Mouse (Mus musculus) cerebellum, adult 2 months (tissue): ENCODE measurements around the gene Mab21l2. TPM values are rescaled to one million over a fixed set of nuclear protein-coding genes. Genes with fewer than 3 reads are reported as not detected.

Source experiments
- DNase-seq, 2 experiments: peaks; one replicate each; pipeline ENCODE4 v3.0.0; 2021
- H3K27ac ChIP-seq: fragments of 200-500 bp; 2 replicates; pipeline ENCODE4 v1.5.1; 2012; ENCODE audit warnings: low read length, control low read depth, inconsistent platforms; ENCODE audit not compliant: insufficient read depth
- H3K27me3 ChIP-seq: fragments of 200-500 bp; 2 replicates; pipeline ENCODE4 v1.6.1; 2012; ENCODE audit warnings: inconsistent platforms, mild to moderate bottlenecking, low read length, moderate library complexity; ENCODE audit not compliant: control insufficient read depth, insufficient read depth
- H3K4me1 ChIP-seq: fragments of 200-500 bp; 2 replicates; pipeline ENCODE4 v1.6.1; 2011; ENCODE audit warnings: low read length; ENCODE audit not compliant: control insufficient read depth, insufficient read depth
- H3K4me3 ChIP-seq: fragments of 200-500 bp; replicated peaks from 2 replicates; pipeline ENCODE3; 2011; ENCODE audit warnings: mild to moderate bottlenecking, low read depth, low read length, control low read depth; ENCODE audit not compliant: insufficient read depth
- CTCF ChIP-seq: fragments of 200-500 bp; IDR thresholded peaks from 2 replicates; pipeline ENCODE4 v1.5.1; 2011; ENCODE audit warnings: low read depth, mild to moderate bottlenecking, control low read depth, low read length, moderate library complexity, borderline replicate concordance; ENCODE audit not compliant: insufficient read depth
- POLR2A ChIP-seq: fragments of 200-500 bp; IDR thresholded peaks from 2 replicates; pipeline ENCODE4 v1.6.1; 2011; ENCODE audit warnings: low read length, control low read depth, borderline replicate concordance; ENCODE audit not compliant: insufficient read depth
- WGBS: fragments of 180-500 bp; shearing (Covaris S2); methylation state at CpG from one replicate; pipeline ENCODE4 v1.1.7; 2018; 5-methylcytosine and 5-hydroxymethylcytosine counted together
- polyA plus RNA-seq: library from polyadenylated mRNA; depleted of rRNA; stranded (reverse); fragments of >200 nt; gene quantifications from 2 replicates; pipeline ENCODE4 v1.2.3, GENCODE M21; 2012

Gene Mab21l2
- polyA plus RNA-seq, 1 experiment: 19.4 TPM

DNA sequence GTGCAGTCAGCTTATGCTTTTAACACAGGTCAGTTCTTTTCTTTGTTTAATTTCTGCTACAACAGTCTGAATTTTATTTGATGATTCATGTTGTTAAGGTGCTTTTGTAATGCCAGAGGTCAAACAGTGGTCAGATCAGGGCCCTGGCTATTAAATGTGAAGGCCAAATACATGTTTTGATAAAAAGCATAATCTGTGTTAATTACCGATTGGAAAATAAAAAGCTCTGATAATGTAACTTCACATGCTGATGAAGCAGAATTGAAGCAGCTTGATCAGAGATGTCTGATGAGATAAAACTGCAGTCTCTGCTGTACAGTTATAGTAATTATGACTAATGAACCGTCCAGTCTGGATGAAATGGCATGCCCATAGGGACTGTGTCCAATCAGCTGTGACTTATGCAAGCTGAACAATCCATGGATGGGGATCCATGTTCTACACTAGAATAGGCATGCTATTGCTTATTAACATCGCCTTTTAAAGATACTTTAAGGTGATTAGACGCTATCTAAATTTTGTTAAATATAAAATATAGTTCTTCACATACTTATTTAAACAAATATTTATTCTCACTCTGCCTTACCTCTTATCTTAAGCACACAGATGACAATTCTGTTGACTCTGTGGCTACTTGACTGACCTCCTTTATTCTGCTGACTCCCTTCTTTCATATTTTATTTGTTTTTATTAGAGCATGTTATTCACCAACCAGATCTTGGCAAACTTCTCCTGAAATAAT is 12.0 kb upstream of the Mab21l2 start:
- TF ChIP-seq POLR2A (no peak), CTCF (no peak)
- H3K4me3 ChIP-seq: no peak overlapping the region
- H3K4me1 ChIP-seq: no peaks in the 10 kb centered on the region
- H3K27ac ChIP-seq: no peak overlapping the region
- no peaks in the 10 kb centered on the region for H3K27me3 ChIP-seq
- DNase-seq: no peak
- WGBS: 78% methylated on average over 4 of the region's 4 CpGs

DNA sequence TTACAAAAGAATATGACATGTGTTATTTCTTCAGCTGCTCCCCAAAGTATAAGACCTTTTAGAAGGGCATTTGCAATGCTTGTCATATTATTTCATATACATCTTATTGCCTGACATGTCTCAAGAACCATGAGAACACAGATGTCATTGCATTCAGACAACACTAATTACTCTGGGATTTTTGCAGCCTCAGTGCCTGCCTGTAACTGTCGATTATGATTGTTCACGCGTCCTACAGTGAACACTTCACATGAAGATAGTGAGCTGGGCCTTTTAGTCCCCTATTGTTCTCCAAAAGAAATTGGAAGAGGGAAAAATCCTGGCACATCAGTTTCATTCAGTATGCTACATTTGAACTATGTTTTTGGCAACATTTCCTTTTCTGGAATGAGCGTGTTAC is 11.2 kb upstream of the Mab21l2 start:
- 44% methylated on average over 4 of the region's 4 CpGs for WGBS
- Histone ChIP-seq H3K4me1 (no peaks in the 10 kb centered on the region), H3K27ac (no peak overlapping the region), H3K27me3 (no peaks in the 10 kb centered on the region), H3K4me3 (no peak overlapping the region)
- no peak for DNase-seq
- no peak for TF ChIP-seq CTCF
- no peak for TF ChIP-seq POLR2A

DNA sequence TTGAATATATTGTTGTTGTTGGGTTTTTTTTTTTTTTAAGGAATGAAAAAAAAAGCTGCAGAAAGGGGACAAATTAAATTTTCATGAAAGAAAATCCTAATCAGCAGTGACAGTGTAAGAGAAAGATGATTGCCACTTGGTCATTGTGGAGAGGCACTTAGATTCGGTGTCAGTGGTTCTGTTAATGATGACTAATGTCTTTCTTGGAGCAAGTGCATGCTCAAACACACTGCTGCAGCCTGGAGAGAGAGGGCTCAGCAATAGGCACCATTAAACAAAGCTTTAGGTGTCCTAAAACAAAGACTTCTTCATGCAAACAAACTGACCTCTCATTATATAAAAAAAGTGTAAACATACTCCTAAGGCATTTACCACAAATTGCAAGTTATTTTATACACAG is 10.5 kb upstream of the Mab21l2 start:
- DNase-seq: no peak
- 48% methylated on average over 1 of the region's 1 CpGs for whole genome bisulfite sequencing

DNA sequence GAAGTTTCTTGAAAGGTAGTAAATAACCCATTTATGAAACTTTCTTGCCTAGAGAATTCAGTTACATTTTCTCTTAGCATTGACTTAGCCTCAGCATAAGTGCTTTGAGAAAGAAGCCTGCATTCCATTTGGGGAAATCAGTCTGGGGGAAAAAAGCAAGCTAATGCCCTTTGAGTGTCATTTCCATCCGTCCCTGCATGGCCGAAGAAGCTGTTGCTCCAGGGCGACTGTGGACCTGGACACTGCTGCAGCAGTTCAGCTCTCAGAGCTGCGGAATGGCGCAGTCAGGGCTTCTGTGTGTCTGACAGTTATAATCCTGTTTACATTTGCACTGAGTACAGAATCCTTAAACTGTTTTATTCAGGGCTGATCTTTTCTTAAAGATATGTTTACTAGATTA is 3.7 kb upstream of the Mab21l2 start:
- no peak for DNase-seq
- H3K27ac ChIP-seq: no peak overlapping the region
- no peak overlapping the region for H3K4me3 ChIP-seq
- H3K27me3 ChIP-seq: no peaks in the 10 kb centered on the region; the same call in 1 of the 2 replicates
- TF ChIP-seq POLR2A (no peak), CTCF (no peak)
- no peaks in the 10 kb centered on the region for H3K4me1 ChIP-seq
- 83% methylated on average over 5 of the region's 5 CpGs for WGBS

More for the DNA sequence above, 10.5 kb upstream of the Mab21l2 start:
- Histone ChIP-seq H3K27me3 (no peaks in the 10 kb centered on the region), H3K4me1 (no peaks in the 10 kb centered on the region), H3K27ac (no peak overlapping the region), H3K4me3 (no peak overlapping the region)
- TF ChIP-seq POLR2A (no peak), CTCF (no peak)

DNA sequence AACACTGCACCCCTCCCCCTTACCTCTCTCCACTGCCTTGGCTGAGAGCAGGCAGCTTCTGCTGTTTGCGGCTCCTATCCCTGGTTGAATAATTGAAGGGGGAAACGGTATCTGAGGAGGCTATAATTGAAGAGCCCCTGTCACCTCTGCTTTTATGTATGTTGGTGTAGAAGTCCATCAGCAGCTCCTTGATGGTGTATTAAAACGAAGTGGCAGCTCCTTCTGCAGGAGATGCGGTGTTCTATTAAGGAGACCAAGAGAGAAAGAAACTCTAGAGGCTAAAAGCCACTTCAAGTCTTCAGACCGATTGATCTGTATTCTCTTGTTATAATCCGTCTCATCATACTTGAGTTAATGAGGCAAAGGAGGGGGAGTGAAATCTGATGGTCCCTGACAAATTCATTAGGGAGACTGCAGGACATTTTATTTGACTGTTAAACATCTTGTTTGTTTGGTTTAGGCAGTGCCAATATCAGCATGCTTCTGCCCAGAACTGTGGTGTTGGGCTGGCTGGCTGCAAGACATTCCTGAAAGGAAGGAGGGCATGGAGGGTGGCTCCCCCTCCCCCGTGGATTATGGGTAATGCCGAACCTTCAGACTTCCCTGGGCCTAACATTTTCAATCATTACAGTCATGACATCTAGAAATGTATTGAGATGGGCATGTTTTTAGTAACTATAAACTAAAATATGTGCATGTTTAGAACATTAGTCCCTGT is 2.7 kb upstream of the Mab21l2 start:
- Histone ChIP-seq H3K4me3 (no peak overlapping the region), H3K27ac (no peak overlapping the region), H3K4me1 (no peaks in the 10 kb centered on the region), H3K27me3 (no peaks in the 10 kb centered on the region; the same call in 1 of the 2 replicates)
- WGBS: 65% methylated on average over 8 of the region's 8 CpGs
- no peak for DNase-seq
- TF ChIP-seq CTCF (no peak), POLR2A (no peak)

DNA sequence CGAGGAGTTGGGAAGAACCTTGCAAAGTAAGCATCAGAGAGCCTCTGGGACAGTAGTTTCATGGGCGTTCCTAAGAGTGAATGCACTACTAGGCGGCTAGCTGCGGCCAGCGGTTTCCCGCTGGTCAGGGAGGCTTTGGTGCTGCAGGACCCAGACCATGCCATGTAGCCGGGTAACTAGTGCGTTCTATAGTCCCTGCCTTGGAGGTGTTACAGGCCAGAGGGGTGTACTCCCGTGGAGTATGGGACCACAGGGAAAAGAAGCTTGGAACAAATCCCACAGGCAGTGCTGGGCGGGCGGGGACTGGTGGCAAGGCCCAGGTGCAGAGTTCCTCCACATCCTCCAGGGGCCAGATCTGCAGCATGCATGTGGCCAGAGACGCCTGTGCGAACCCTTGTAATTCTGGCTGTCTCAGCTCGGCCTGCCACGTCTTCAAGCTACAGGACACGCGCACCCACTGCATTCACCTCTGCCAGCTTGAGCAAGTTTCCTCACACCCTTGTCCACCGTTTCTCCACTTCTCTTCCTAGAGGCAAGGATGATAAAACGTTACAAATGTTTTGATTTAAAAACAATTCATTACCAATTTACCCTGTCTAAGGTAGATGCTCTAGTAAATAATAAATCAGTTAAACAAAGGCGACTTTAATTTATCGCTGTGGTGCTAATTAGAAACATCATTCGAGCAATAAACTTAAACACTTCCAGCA is 2.0 kb upstream of the Mab21l2 start:
- whole genome bisulfite sequencing: 78% methylated on average over 22 of the region's 22 CpGs
- H3K4me1 ChIP-seq: no peaks in the 10 kb centered on the region
- TF ChIP-seq CTCF (no peak), POLR2A (no peak)
- no peak overlapping the region for H3K4me3 ChIP-seq
- H3K27me3 ChIP-seq: no peaks in the 10 kb centered on the region; the same call in 1 of the 2 replicates
- peak; percentile 9 to 34 for DNase-seq
- H3K27ac ChIP-seq: no peak overlapping the region

DNA sequence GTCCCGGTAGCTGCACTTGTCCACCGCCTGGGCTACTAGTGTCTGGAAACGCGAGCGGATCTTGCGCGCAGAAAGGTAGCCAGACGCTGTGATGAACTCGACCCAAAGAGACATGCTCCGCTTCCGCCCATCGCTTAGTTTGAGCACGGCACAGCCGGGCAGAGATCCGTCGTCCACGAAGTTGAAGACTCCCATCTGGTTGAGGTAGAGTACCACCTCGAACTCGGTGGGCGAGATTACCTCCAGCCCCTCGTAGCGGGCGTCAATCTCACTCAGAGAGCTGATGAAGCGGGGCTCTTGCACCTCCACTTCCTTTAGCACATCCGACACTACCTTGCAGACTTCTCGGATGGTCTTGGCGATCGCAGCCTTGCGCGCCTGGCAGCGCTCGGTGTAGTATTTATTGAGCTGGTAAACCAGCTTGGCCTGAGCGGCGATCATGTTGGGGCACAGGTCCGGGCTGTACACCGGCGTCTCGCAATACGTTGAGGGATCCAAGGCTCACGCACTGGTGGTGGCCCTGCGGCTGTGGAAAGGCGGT is 1.1 kb downstream of the Mab21l2 start:
- H3K4me3 ChIP-seq: peak overlapping the region; percentile 50
- no peak for TF ChIP-seq CTCF
- TF ChIP-seq POLR2A: no peak
- no peaks in the 10 kb centered on the region; the same call in 1 of the 2 replicates for H3K27me3 ChIP-seq
- 17% methylated on average over 42 of the region's 42 CpGs for WGBS
- peak in 1 of 2 experiments; percentile 38 for DNase-seq
- H3K27ac ChIP-seq: no peak overlapping the region
- H3K4me1 ChIP-seq: no peaks in the 10 kb centered on the region
